Comparison of ENCODE assay signal across 23 mouse cellular contexts in genomic region chr4:135955886-135956285, GRCm38 (mm10).
"Had no signal": no experiment of that assay in that cellular context is flagged by ENCODE, and none has a peak within 500 bp of the region (broad histone marks: within the 10 kb centered on the region; RNA-seq: fewer than 3 reads in every experiment).

No protein-coding gene starts in this region.

- H3K27ac ChIP-seq: gastrocnemius, adult 2 months; heart, embryonic 10.5 days; hindbrain, embryonic 10.5 days; hindbrain, embryonic 12.5 days; hindbrain, embryonic 14.5 days; intestine, embryonic 15.5 days; layer of hippocampus, adult 2 months; left cerebral cortex, adult 2 months; limb, embryonic 13.5 days had no signal

- H3K4me3 ChIP-seq: gastrocnemius, adult 2 months; heart, embryonic 10.5 days; heart, embryonic 12.5 days; hindbrain, embryonic 10.5 days; hindbrain, embryonic 12.5 days; intestine, embryonic 15.5 days; layer of hippocampus, adult 2 months; left cerebral cortex, adult 2 months; limb, embryonic 13.5 days had no signal

- DNase-seq: gastrocnemius, adult 2 months; gastrocnemius, postnatal 10 days; gastrocnemius, postnatal 25 days; heart, adult 18-20 months; heart, postnatal 10 days; heart, postnatal 4 days; kidney, adult 18-20 months; kidney, adult 8-10 months; kidney, postnatal 10 days; kidney, postnatal 4 days; left cerebral cortex, postnatal 4 days had no signal

- H3K4me2 ChIP-seq: heart, embryonic 12.5 days; hindbrain, embryonic 12.5 days; hindbrain, embryonic 14.5 days; intestine, embryonic 15.5 days; limb, embryonic 13.5 days had no signal

- H3K27me3 ChIP-seq: heart, embryonic 12.5 days; hindbrain, embryonic 12.5 days; intestine, embryonic 15.5 days; limb, embryonic 13.5 days had no signal

- H3K9ac ChIP-seq: heart, embryonic 12.5 days; hindbrain, embryonic 12.5 days; hindbrain, embryonic 14.5 days; intestine, embryonic 15.5 days; limb, embryonic 13.5 days had no signal

- ATAC-seq: hindbrain, embryonic 16.5 days; inflammation-experienced regulatory T-cells, adult 6 months; intestine, embryonic 15.5 days; intestine, postnatal 0 days had no signal

- H3K4me1 ChIP-seq: heart, embryonic 12.5 days; hindbrain, embryonic 10.5 days; hindbrain, embryonic 12.5 days; limb, embryonic 13.5 days had no signal

- H3K9me3 ChIP-seq: hindbrain, embryonic 12.5 days; intestine, embryonic 15.5 days had no signal
